In genomic region chr6:17725841-17726460, GRCm38 (mm10) we compare ENCODE assay signal across 9 mouse cellular contexts. TPM values are rescaled to one million over a fixed set of nuclear protein-coding genes. Genes with fewer than 3 reads are reported as not detected.
DNase-seq lines count a peak whose midpoint lies in the region; ATAC-seq and TF ChIP-seq lines count a peak whose summit lies in the region.
"Had no signal": no experiment of that assay in that cellular context is flagged by ENCODE, and none has a peak within 500 bp of the region (broad histone marks: within the 10 kb centered on the region; RNA-seq: fewer than 3 reads in every experiment).

No protein-coding gene starts in this region.

- peak; percentile 94 for TF ChIP-seq CTCF in forebrain, postnatal 0 days (IDR thresholded peaks at IDR 0.05; ENCODE audit: low read depth)

- no peaks in the 10 kb centered on the region for H3K4me1 ChIP-seq in forebrain, postnatal 0 days (ENCODE audit: insufficient read depth)
- no peaks in the 10 kb centered on the region for H3K4me1 ChIP-seq in hindbrain, embryonic 15.5 days (replicated peaks)
- peaks cover 29% of the 10 kb centered on the region for H3K4me1 ChIP-seq in lung, embryonic 15.5 days

- H3K9me3 ChIP-seq in forebrain, postnatal 0 days (ENCODE audit: low read length), result no peaks in the 10 kb centered on the region
- H3K9me3 ChIP-seq in hindbrain, embryonic 15.5 days, result no peaks in the 10 kb centered on the region
- no peaks in the 10 kb centered on the region for H3K9me3 ChIP-seq in lung, embryonic 15.5 days
- H3K9me3 ChIP-seq: heart, embryonic 15.5 days had no signal

- peak; percentile 77 for ATAC-seq in forebrain, postnatal 0 days
- peak; percentile 76 for ATAC-seq in hindbrain, embryonic 15.5 days (ENCODE audit: low FRiP score, low read depth)
- peak; percentile 23; the same call in 1 of the 2 replicates for ATAC-seq in lung, embryonic 15.5 days (ENCODE audit: borderline replicate concordance, extremely low read depth, low FRiP score, low TSS enrichment)

- H3K27me3 ChIP-seq in forebrain, postnatal 0 days (ENCODE audit: insufficient read depth, low read length), result no peaks in the 10 kb centered on the region
- no peaks in the 10 kb centered on the region for H3K27me3 ChIP-seq in hindbrain, embryonic 15.5 days
- H3K27me3 ChIP-seq in lung, embryonic 15.5 days, result no peaks in the 10 kb centered on the region
- H3K27me3 ChIP-seq: heart, embryonic 15.5 days had no signal

- H3K27ac ChIP-seq in forebrain, postnatal 0 days (ENCODE audit: low read depth, low read length), result no peak overlapping the region
- H3K27ac ChIP-seq in hindbrain, embryonic 15.5 days (replicated peaks), result no peak overlapping the region
- no peak overlapping the region for H3K27ac ChIP-seq in lung, embryonic 15.5 days
- H3K27ac ChIP-seq: heart, embryonic 15.5 days had no signal

- WGBS in forebrain, postnatal 0 days, result 39% methylated on average over 7 of the region's 7 CpGs
- WGBS in hindbrain, embryonic 15.5 days, result 45% methylated on average over 7 of the region's 7 CpGs
- 31% methylated on average over 7 of the region's 7 CpGs for WGBS in lung, embryonic 15.5 days

- H3K4me2 ChIP-seq in forebrain, postnatal 0 days (ENCODE audit: low read depth), result no peak overlapping the region
- no peak overlapping the region for H3K4me2 ChIP-seq in hindbrain, embryonic 15.5 days
- H3K4me2 ChIP-seq in lung, embryonic 15.5 days, result peak overlapping the region; percentile 29; the same call in 1 of the 2 replicates
- H3K4me2 ChIP-seq: heart, embryonic 15.5 days had no signal

- no peaks in the 10 kb centered on the region for H3K36me3 ChIP-seq in forebrain, postnatal 0 days (ENCODE audit: insufficient read depth)
- H3K36me3 ChIP-seq in hindbrain, embryonic 15.5 days, result no peaks in the 10 kb centered on the region
- no peaks in the 10 kb centered on the region for H3K36me3 ChIP-seq in lung, embryonic 15.5 days
- H3K36me3 ChIP-seq: heart, embryonic 15.5 days had no signal

- H3K4me3 ChIP-seq in forebrain, postnatal 0 days (ENCODE audit: low read depth, low read length), result no peak overlapping the region
- H3K4me3 ChIP-seq in hindbrain, embryonic 15.5 days, result no peak overlapping the region
- no peak overlapping the region for H3K4me3 ChIP-seq in lung, embryonic 15.5 days
- H3K4me3 ChIP-seq: heart, embryonic 15.5 days had no signal

- DNase-seq in R1 (ENCODE audit: low read depth, low spot score), result peak; percentile 60
- DNase-seq in cerebellum, adult 8-10 months, result peak; percentile 67
- DNase-seq in forebrain, postnatal 0 days, result peak; percentile 81
- DNase-seq in layer of hippocampus, adult 9-11 months, result peak; percentile 48
- peak; percentile 85 for DNase-seq in retina, embryonic 14.5 days (ENCODE audit: low spot score)
- no peak for DNase-seq in yolk sac, embryonic 10.5 days (ENCODE audit: low spot score)

- no peak overlapping the region for H3K9ac ChIP-seq in forebrain, postnatal 0 days
- H3K9ac ChIP-seq in hindbrain, embryonic 15.5 days, result no peak overlapping the region
- peak overlapping the region; percentile 9; the same call in 1 of the 2 replicates for H3K9ac ChIP-seq in lung, embryonic 15.5 days
- H3K9ac ChIP-seq: heart, embryonic 15.5 days had no signal

RNA-seq across cellular contexts. Expression of gene St7, which starts 33.2 kb away (rescaled TPM):
- 57.7 and 67.3 TPM in 2 replicates for total RNA-seq in forebrain, postnatal 0 days (2014; rRNA removed)
- polyA plus RNA-seq in forebrain, postnatal 0 days (2015; fragmentation: Nextera tagmentation; extraction: Ambion mirVana), result 40.0 and 41.9 TPM in 2 replicates
- 49.1 and 54.8 TPM in 2 replicates for polyA plus RNA-seq in hindbrain, embryonic 15.5 days (2015; fragmentation: Nextera tagmentation; extraction: Ambion mirVana)
- polyA plus RNA-seq in lung, embryonic 15.5 days (2015; fragmentation: Nextera tagmentation; extraction: Ambion mirVana), result 44.0 and 45.6 TPM in 2 replicates

Comparison
In these comparisons a context has a peak if more than half of its experiments do, and no peak if none do; other contexts are left out.
1. ATAC-seq: peak in every context shown above with its lines; median percentile 77 in forebrain, postnatal 0 days; 76 in hindbrain, embryonic 15.5 days; 23 in lung, embryonic 15.5 days.